Mouse (Mus musculus) stomach, adult 2 months (tissue): Measurements from ENCODE around the gene Hnrnph3. TPM values are rescaled to one million over a fixed set of nuclear protein-coding genes. Genes with fewer than 3 reads are reported as not detected.

Experiments
- polyA plus RNA-seq: library from polyadenylated mRNA; depleted of rRNA; stranded (reverse); fragments of >200 nt; gene quantifications from 2 replicates; pipeline ENCODE4 v1.2.3, GENCODE M21; 2012; rRNA removed

Hnrnph3 gene
- 1.0 and 2.9 TPM in 2 replicates for polyA plus RNA-seq

DNA sequence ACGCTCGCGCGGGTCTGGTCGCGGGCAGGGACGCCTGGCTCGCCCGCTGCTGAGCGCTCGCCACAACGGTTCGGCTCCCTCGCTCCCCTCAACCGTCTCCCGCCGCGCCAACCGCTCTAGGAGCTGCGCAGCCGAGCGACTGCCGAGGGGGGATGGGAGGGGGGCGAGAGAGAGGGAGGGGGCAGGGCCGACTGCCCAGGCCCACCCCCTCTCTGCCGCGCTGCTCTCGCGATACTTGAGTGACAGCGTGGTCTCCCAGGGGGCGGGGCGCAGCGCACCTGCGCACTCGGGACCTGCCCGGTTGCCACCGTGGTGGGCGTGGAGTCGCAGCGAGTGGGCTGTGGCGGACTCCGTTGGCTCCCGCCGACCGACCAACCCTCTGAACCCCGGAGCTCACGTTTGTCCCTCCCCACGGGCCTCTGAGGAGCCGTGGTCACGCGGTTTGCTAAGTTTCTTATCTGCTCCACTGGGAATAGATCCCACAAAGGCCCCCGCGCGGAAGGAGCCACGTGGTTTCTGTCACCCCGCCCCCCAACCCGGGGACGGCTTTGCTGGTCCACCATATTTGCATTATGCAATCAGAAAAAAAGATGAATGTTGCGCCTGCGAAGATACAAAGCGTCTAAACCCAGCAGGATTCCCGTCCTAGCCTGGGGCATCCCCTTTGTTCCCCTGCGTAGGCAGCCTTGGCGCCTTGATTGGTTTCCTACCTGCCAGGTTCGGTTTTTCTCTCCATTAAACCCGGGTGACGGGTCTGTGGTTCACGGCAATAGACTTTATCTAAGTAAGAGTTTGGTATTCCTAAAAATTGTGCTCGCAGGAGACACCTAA, at the start of gene Hnrnph3, which contains the start of gene Pbld2:
TSS of gene Hnrnph3 (minus strand) at position 469 of the 831 bp plus-strand sequence.
TSS of gene Pbld2 (plus strand) at position 567 of the 831 bp plus-strand sequence.

DNA sequence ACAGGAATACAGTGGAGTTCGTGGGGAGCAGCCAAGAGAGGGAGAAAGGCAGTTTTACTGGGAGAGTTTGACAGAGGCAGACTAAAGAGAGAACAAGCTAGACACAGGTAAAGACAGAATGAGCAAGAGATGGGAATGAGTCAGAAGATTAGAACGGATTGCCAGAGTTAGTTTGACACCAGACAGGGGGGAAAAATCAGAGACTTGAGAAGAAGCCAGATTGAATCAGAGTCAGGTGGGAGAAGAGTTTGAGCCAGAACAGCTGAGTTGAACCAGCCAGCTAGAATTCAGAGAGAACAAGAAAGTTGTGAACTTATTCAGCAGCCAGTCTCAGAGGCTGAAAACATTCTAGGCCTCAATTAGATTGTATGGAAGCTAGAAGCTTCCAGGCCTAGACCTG, 35.8 kb upstream of the Hnrnph3 start, which contains the start of gene Pbld1:
TSS of gene Pbld1 (plus strand) at position 301 of the 400 bp plus-strand sequence.

DNA sequence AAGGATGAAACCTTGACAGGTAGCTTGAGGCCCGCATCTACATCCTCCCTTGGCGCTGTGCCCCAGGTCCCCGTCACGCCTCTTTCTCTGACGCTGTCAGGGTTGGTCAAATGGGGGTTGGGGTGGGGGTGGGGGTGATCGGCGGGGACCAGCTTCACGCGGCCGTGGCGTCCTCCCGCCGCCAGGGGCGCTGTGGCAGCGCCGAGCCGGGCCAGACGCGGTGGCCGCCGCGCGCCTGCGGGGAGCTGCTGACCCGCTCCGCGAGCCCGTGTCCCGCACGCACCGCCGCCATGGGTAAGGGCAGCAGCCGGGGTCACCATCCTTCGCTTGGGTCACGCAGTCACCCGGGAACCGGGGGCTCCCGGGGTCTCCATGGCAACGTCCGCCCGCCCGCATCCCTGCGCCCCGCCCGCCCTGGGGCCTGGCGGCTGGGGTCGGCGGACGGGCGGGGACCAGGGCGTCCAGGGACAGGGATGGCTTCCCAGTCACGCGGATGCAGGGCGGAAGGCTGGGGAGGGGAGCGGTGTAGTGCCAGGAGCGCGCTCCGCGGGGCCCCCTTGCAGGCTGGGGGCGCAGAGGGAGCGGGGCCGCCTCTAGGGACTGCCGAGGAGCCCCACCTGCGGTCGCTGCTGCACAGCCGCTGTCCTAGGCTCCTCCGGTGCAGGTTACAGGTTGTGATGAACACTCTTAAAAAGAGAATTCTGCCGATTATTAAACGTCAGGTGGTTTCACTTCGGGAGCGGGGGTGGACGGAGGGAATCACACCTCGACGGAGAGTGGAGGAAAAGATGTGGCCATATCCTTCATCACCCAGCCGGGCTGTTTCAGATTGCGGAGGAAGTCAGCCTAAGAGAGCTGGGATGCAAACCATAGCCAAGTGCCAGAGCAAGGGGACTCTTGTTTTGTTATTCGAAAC, 43.7 kb downstream of the Hnrnph3 start, which contains the start of gene Rufy2:
TSS of gene Rufy2 (plus strand) at position 185 of the 916 bp plus-strand sequence.

Other genes starting within 250 kb of the Hnrnph3 start
- 12.8 and 22.2 TPM in 2 replicates for gene Ccar1, start 231.9 kb downstream of the Hnrnph3 start, polyA plus RNA-seq
- gene Tet1, start 115.2 kb downstream of the Hnrnph3 start, polyA plus RNA-seq, result 0.01 and 0.38 TPM in 2 replicates
- gene Slc25a16, start 103.6 kb downstream of the Hnrnph3 start, polyA plus RNA-seq, result 10.4 and 22.5 TPM in 2 replicates
- gene Dna2, start 77.2 kb downstream of the Hnrnph3 start, polyA plus RNA-seq, result 0.67 and 0.70 TPM in 2 replicates
- 0.77 and 0.82 TPM in 2 replicates for gene Rufy2, start 44.0 kb downstream of the Hnrnph3 start, polyA plus RNA-seq
- gene Pbld2, start 98 bp upstream of the Hnrnph3 start, polyA plus RNA-seq, result 1.8 and 1.9 TPM in 2 replicates
- gene Pbld1, start 35.9 kb upstream of the Hnrnph3 start, polyA plus RNA-seq, result 2.7 and 2.9 TPM in 2 replicates
- gene Atoh7, start 75.4 kb upstream of the Hnrnph3 start, polyA plus RNA-seq, result 0.06 TPM in 1 of 2 replicates, not detected in the other
- gene Mypn, start 179.7 kb upstream of the Hnrnph3 start, polyA plus RNA-seq, result 0.26 and 0.55 TPM in 2 replicates
- 2.4 and 3.6 TPM in 2 replicates for gene Herc4, start 219.6 kb upstream of the Hnrnph3 start, polyA plus RNA-seq